ENCODE assay signal across 17 mouse cellular contexts in genomic region chr14:51388222-51388621, GRCm38 (mm10). TPM values are rescaled to one million over a fixed set of nuclear protein-coding genes. Genes with fewer than 3 reads are reported as not detected.
A peak's percentile ranks its signal among the peaks of the same experiment; 100 is the strongest.
DNase-seq lines count a peak whose midpoint lies in the region; ATAC-seq lines count a peak whose summit lies in the region.
"Had no signal": no experiment of that assay in that cellular context is flagged by ENCODE, and none has a peak within 500 bp of the region (broad histone marks: within the 10 kb centered on the region; RNA-seq: fewer than 3 reads in every experiment).

No protein-coding gene starts in this region.

- no peak overlapping the region for H3K4me3 ChIP-seq in forebrain, embryonic 11.5 days (ENCODE audit: low read depth, low read length)
- no peak overlapping the region for H3K4me3 ChIP-seq in forebrain, embryonic 12.5 days (replicated peaks)
- H3K4me3 ChIP-seq in midbrain, embryonic 10.5 days = no peak overlapping the region
- no peak overlapping the region for H3K4me3 ChIP-seq in midbrain, embryonic 13.5 days (replicated peaks)
- no peak overlapping the region for H3K4me3 ChIP-seq in neural tube, embryonic 11.5 days (ENCODE audit: low read depth, low read length)
- H3K4me3 ChIP-seq: heart, adult 2 months; left cerebral cortex, adult 2 months had no signal

- H3K9me3 ChIP-seq in forebrain, embryonic 11.5 days (ENCODE audit: control insufficient read depth, low read length) = peaks cover 10% of the 10 kb centered on the region; the same call in 1 of the 2 replicates
- H3K9me3 ChIP-seq in forebrain, embryonic 12.5 days = peaks cover 12% of the 10 kb centered on the region
- H3K9me3 ChIP-seq in midbrain, embryonic 10.5 days (replicated peaks) = peaks cover 19% of the 10 kb centered on the region
- peaks cover 18% of the 10 kb centered on the region; the same call in 1 of the 2 replicates for H3K9me3 ChIP-seq in midbrain, embryonic 13.5 days
- no peaks in the 10 kb centered on the region; the same call in 1 of the 2 replicates for H3K9me3 ChIP-seq in neural tube, embryonic 11.5 days (ENCODE audit: control insufficient read depth, low read length)

- H3K4me1 ChIP-seq in forebrain, embryonic 11.5 days (replicated peaks; ENCODE audit: control insufficient read depth, insufficient read depth, low read length) = no peaks in the 10 kb centered on the region
- no peaks in the 10 kb centered on the region for H3K4me1 ChIP-seq in forebrain, embryonic 12.5 days
- no peaks in the 10 kb centered on the region for H3K4me1 ChIP-seq in midbrain, embryonic 10.5 days
- no peaks in the 10 kb centered on the region for H3K4me1 ChIP-seq in midbrain, embryonic 13.5 days (replicated peaks)
- no peaks in the 10 kb centered on the region for H3K4me1 ChIP-seq in neural tube, embryonic 11.5 days (ENCODE audit: control insufficient read depth, insufficient read depth, low read length)

- no peaks in the 10 kb centered on the region for H3K27me3 ChIP-seq in forebrain, embryonic 11.5 days (ENCODE audit: control insufficient read depth, insufficient read depth, low read length)
- H3K27me3 ChIP-seq in forebrain, embryonic 12.5 days = no peaks in the 10 kb centered on the region
- no peaks in the 10 kb centered on the region for H3K27me3 ChIP-seq in midbrain, embryonic 10.5 days (ENCODE audit: low read depth, poor library complexity, severe bottlenecking)
- H3K27me3 ChIP-seq in midbrain, embryonic 13.5 days = no peaks in the 10 kb centered on the region
- H3K27me3 ChIP-seq in neural tube, embryonic 11.5 days (ENCODE audit: control insufficient read depth, insufficient read depth, low read length) = no peaks in the 10 kb centered on the region

- no peak for ATAC-seq in forebrain, embryonic 11.5 days (replicated peaks; ENCODE audit: low FRiP score)
- no peak; the same call in 1 of the 2 replicates for ATAC-seq in forebrain, embryonic 12.5 days (ENCODE audit: low FRiP score)
- no peak for ATAC-seq in midbrain, embryonic 13.5 days
- no peak for ATAC-seq in neural tube, embryonic 11.5 days (ENCODE audit: insufficient read depth, low FRiP score, low TSS enrichment)
- ATAC-seq: liver, postnatal 0 days had no signal

- WGBS in forebrain, embryonic 11.5 days = 93% methylated on average over 9 of the region's 9 CpGs
- 93% methylated on average over 9 of the region's 9 CpGs for WGBS in forebrain, embryonic 12.5 days
- WGBS in midbrain, embryonic 10.5 days = 93% methylated on average over 9 of the region's 9 CpGs
- 97% methylated on average over 9 of the region's 9 CpGs for WGBS in midbrain, embryonic 13.5 days
- 94% methylated on average over 9 of the region's 9 CpGs for WGBS in neural tube, embryonic 11.5 days

- no peaks in the 10 kb centered on the region for H3K36me3 ChIP-seq in forebrain, embryonic 11.5 days (ENCODE audit: control insufficient read depth, insufficient read depth, low read length)
- H3K36me3 ChIP-seq in forebrain, embryonic 12.5 days (replicated peaks) = no peaks in the 10 kb centered on the region
- no peaks in the 10 kb centered on the region for H3K36me3 ChIP-seq in midbrain, embryonic 10.5 days
- no peaks in the 10 kb centered on the region for H3K36me3 ChIP-seq in midbrain, embryonic 13.5 days
- H3K36me3 ChIP-seq in neural tube, embryonic 11.5 days (ENCODE audit: control insufficient read depth, insufficient read depth, low read length) = no peaks in the 10 kb centered on the region

- DNase-seq in forebrain, embryonic 11.5 days (ENCODE audit: low spot score) = peak; percentile 54
- DNase-seq in midbrain, embryonic 10.5 days (ENCODE audit: low spot score) = peak; percentile 27
- peak; percentile 35 for DNase-seq in embryo, embryonic 10.5 days (ENCODE audit: low spot score)
- peak; percentile 44 for DNase-seq in neural tube, embryonic 11.5 days (ENCODE audit: low spot score)
- no peak for DNase-seq in ovary, postnatal 14 days (ENCODE audit: low spot score)
- DNase-seq in urinary bladder, postnatal 10 days (ENCODE audit: low spot score) = no peak
- DNase-seq: cerebellum, adult 11 months; heart, adult 2 months; heart, postnatal 10 days; liver, postnatal 0 days; lung, postnatal 36 days had no signal

- H3K9ac ChIP-seq in forebrain, embryonic 11.5 days (ENCODE audit: low read length) = no peak overlapping the region
- H3K9ac ChIP-seq in forebrain, embryonic 12.5 days = no peak overlapping the region
- H3K9ac ChIP-seq in midbrain, embryonic 13.5 days (replicated peaks) = no peak overlapping the region
- H3K9ac ChIP-seq in neural tube, embryonic 11.5 days (ENCODE audit: low read length) = no peak overlapping the region
- H3K9ac ChIP-seq: liver, postnatal 0 days had no signal

- no peak overlapping the region for H3K4me2 ChIP-seq in forebrain, embryonic 11.5 days (ENCODE audit: low read depth, low read length, severe bottlenecking)
- H3K4me2 ChIP-seq in forebrain, embryonic 12.5 days = no peak overlapping the region
- H3K4me2 ChIP-seq in midbrain, embryonic 13.5 days (replicated peaks) = no peak overlapping the region
- no peak overlapping the region for H3K4me2 ChIP-seq in neural tube, embryonic 11.5 days (ENCODE audit: low read depth)

- H3K27ac ChIP-seq in forebrain, embryonic 11.5 days (ENCODE audit: low read depth, low read length) = no peak overlapping the region
- no peak overlapping the region for H3K27ac ChIP-seq in forebrain, embryonic 12.5 days
- no peak overlapping the region for H3K27ac ChIP-seq in midbrain, embryonic 10.5 days (replicated peaks)
- H3K27ac ChIP-seq in midbrain, embryonic 13.5 days = no peak overlapping the region
- H3K27ac ChIP-seq in neural tube, embryonic 11.5 days (ENCODE audit: low read depth, low read length) = no peak overlapping the region
- H3K27ac ChIP-seq: heart, adult 2 months; left cerebral cortex, adult 2 months had no signal

RNA-seq across cellular contexts. Expression of gene Vmn2r88, which starts 22.4 kb away (rescaled TPM):
- not detected in 2 replicates for polyA plus RNA-seq in forebrain, embryonic 11.5 days (2014; fragmentation: Nextera tagmentation; extraction: Ambion mirVana)
- not detected in 2 replicates for polyA plus RNA-seq in forebrain, embryonic 12.5 days (2016; fragmentation: Nextera tagmentation; extraction: Ambion mirVana)
- polyA plus RNA-seq in midbrain, embryonic 10.5 days (2016; fragmentation: Nextera tagmentation; extraction: Ambion mirVana) = not detected in 2 replicates
- not detected in 2 replicates for polyA plus RNA-seq in midbrain, embryonic 13.5 days (2015; fragmentation: Nextera tagmentation; extraction: Ambion mirVana)
- not detected in 2 replicates for polyA plus RNA-seq in neural tube, embryonic 11.5 days (2014; fragmentation: Nextera tagmentation; extraction: Ambion mirVana)
- polyA plus RNA-seq: heart, adult 2 months; large intestine, adult 2 months; limb, embryonic 14.5 days; liver, postnatal 0 days; urinary bladder, adult 2 months had no signal

RNA-seq across cellular contexts. Expression of gene Gm7247, which starts 26.7 kb away (rescaled TPM):
- not detected in 2 replicates for polyA plus RNA-seq in forebrain, embryonic 11.5 days (2014; fragmentation: Nextera tagmentation; extraction: Ambion mirVana)
- not detected in 2 replicates for polyA plus RNA-seq in forebrain, embryonic 12.5 days (2016; fragmentation: Nextera tagmentation; extraction: Ambion mirVana)
- polyA plus RNA-seq in midbrain, embryonic 10.5 days (2016; fragmentation: Nextera tagmentation; extraction: Ambion mirVana) = not detected in 2 replicates
- not detected in 2 replicates for polyA plus RNA-seq in midbrain, embryonic 13.5 days (2015; fragmentation: Nextera tagmentation; extraction: Ambion mirVana)
- not detected in 2 replicates for polyA plus RNA-seq in neural tube, embryonic 11.5 days (2014; fragmentation: Nextera tagmentation; extraction: Ambion mirVana)
- polyA plus RNA-seq: heart, adult 2 months; large intestine, adult 2 months; limb, embryonic 14.5 days; liver, postnatal 0 days; urinary bladder, adult 2 months had no signal

Comparison
In these comparisons a context has a peak if more than half of its experiments do, and no peak if none do; other contexts are left out.
1. DNase-seq: peak in forebrain, embryonic 11.5 days (single experiment), midbrain, embryonic 10.5 days (single experiment), embryo, embryonic 10.5 days (single experiment) and neural tube, embryonic 11.5 days (single experiment); none in ovary, postnatal 14 days (single experiment) and urinary bladder, postnatal 10 days (single experiment).